15 mouse cellular contexts compared by ENCODE assay signal in genomic region chr10:61402480-61402879, GRCm38 (mm10). TPM values are rescaled to one million over a fixed set of nuclear protein-coding genes. Genes with fewer than 3 reads are reported as not detected.
DNase-seq lines count a peak whose midpoint lies in the region; ATAC-seq and TF ChIP-seq lines count a peak whose summit lies in the region.
"Had no signal": no experiment of that assay in that cellular context is flagged by ENCODE, and none has a peak within 500 bp of the region (broad histone marks: within the 10 kb centered on the region; RNA-seq: fewer than 3 reads in every experiment).

No protein-coding gene starts in this region.

- no peak overlapping the region for H3K4me2 ChIP-seq in liver, postnatal 0 days (ENCODE audit: low read depth, low read length)
- no peak overlapping the region for H3K4me2 ChIP-seq in forebrain, embryonic 16.5 days (ENCODE audit: low read length)
- H3K4me2 ChIP-seq: embryonic facial prominence, embryonic 13.5 days; forebrain, embryonic 13.5 days; limb, embryonic 15.5 days; stomach, embryonic 15.5 days had no signal

- TF ChIP-seq POLR2A in MEL (IDR thresholded peaks at IDR 0.05; ENCODE audit: control insufficient read depth in 1 of 2, insufficient read depth in 1 of 2, low read depth in 1 of 2, low read length in 2 of 2, poor library complexity in 1 of 2), result no peak

- H3K9ac ChIP-seq in liver, postnatal 0 days (replicated peaks), result no peak overlapping the region
- H3K9ac ChIP-seq in MEL (ENCODE audit: control insufficient read depth, low read depth, low read length, poor library complexity, severe bottlenecking), result no peak overlapping the region
- H3K9ac ChIP-seq in forebrain, embryonic 16.5 days (replicated peaks; ENCODE audit: low read depth, low read length), result no peak overlapping the region
- H3K9ac ChIP-seq: embryonic facial prominence, embryonic 13.5 days; forebrain, embryonic 13.5 days; limb, embryonic 15.5 days; stomach, embryonic 15.5 days had no signal

- H3K9me3 ChIP-seq in liver, postnatal 0 days (ENCODE audit: low read length), result no peaks in the 10 kb centered on the region
- H3K9me3 ChIP-seq in MEL (replicated peaks; ENCODE audit: insufficient read depth, low read length), result no peaks in the 10 kb centered on the region
- H3K9me3 ChIP-seq in forebrain, embryonic 16.5 days (ENCODE audit: control insufficient read depth, low read length), result no peaks in the 10 kb centered on the region
- H3K9me3 ChIP-seq: embryonic facial prominence, embryonic 13.5 days; forebrain, embryonic 13.5 days; limb, embryonic 15.5 days; stomach, embryonic 15.5 days had no signal

- no peaks in the 10 kb centered on the region for H3K4me1 ChIP-seq in liver, postnatal 0 days (ENCODE audit: insufficient read depth)
- no peaks in the 10 kb centered on the region for H3K4me1 ChIP-seq in MEL (ENCODE audit: control insufficient read depth in 1 of 2, insufficient read depth in 2 of 2, low read length in 2 of 2)
- no peaks in the 10 kb centered on the region for H3K4me1 ChIP-seq in forebrain, embryonic 16.5 days (replicated peaks; ENCODE audit: control insufficient read depth, insufficient read depth, low read length)
- H3K4me1 ChIP-seq: embryonic facial prominence, embryonic 13.5 days; forebrain, embryonic 13.5 days; limb, embryonic 15.5 days had no signal

- no peak for ATAC-seq in liver, postnatal 0 days
- ATAC-seq in forebrain, embryonic 16.5 days, result no peak
- ATAC-seq: forebrain, embryonic 13.5 days had no signal

- H3K27ac ChIP-seq in gastrocnemius, adult 2 months, result no peak overlapping the region
- no peak overlapping the region for H3K27ac ChIP-seq in liver, postnatal 0 days (ENCODE audit: low read depth)
- H3K27ac ChIP-seq in MEL (ENCODE audit: control insufficient read depth, low read depth, low read length), result no peak overlapping the region
- H3K27ac ChIP-seq in forebrain, embryonic 16.5 days (ENCODE audit: low read length), result no peak overlapping the region
- H3K27ac ChIP-seq: embryonic facial prominence, embryonic 13.5 days; forebrain, embryonic 13.5 days; limb, embryonic 15.5 days; stomach, embryonic 15.5 days had no signal

- TF ChIP-seq CTCF in gastrocnemius, adult 2 months (IDR thresholded peaks at IDR 0.05), result peak; percentile 30
- TF ChIP-seq CTCF in liver, postnatal 0 days (IDR thresholded peaks at IDR 0.05; ENCODE audit: low read depth), result peak; percentile 61
- TF ChIP-seq CTCF in MEL (IDR thresholded peaks at IDR 0.05 in 2 of 3, conservative IDR thresholded peaks at IDR 0.05 in 1 of 3; ENCODE audit: control insufficient read depth in 1 of 3, insufficient read depth in 1 of 3, low read depth in 2 of 3, low read length in 3 of 3, poor library complexity in 1 of 3, severe bottlenecking in 1 of 3), result peak; percentile 29 to 56 (median 53)

- no peaks in the 10 kb centered on the region for H3K27me3 ChIP-seq in liver, postnatal 0 days (ENCODE audit: insufficient read depth, low read length)
- H3K27me3 ChIP-seq in MEL (ENCODE audit: control insufficient read depth in 1 of 2, insufficient read depth in 2 of 2, low read length in 2 of 2), result no peaks in the 10 kb centered on the region
- no peaks in the 10 kb centered on the region for H3K27me3 ChIP-seq in forebrain, embryonic 16.5 days (replicated peaks; ENCODE audit: control insufficient read depth, insufficient read depth, low read length)

- no peak overlapping the region for H3K4me3 ChIP-seq in gastrocnemius, adult 2 months
- no peak overlapping the region for H3K4me3 ChIP-seq in liver, postnatal 0 days (ENCODE audit: low read depth, low read length)
- no peak overlapping the region for H3K4me3 ChIP-seq in MEL (ENCODE audit: control insufficient read depth in 1 of 2, insufficient read depth in 1 of 2, low read depth in 2 of 2, low read length in 2 of 2)
- H3K4me3 ChIP-seq in forebrain, embryonic 16.5 days (replicated peaks; ENCODE audit: low read length), result no peak overlapping the region
- H3K4me3 ChIP-seq: embryonic facial prominence, embryonic 13.5 days; forebrain, embryonic 13.5 days; limb, embryonic 15.5 days; megakaryocyte, embryonic 14.5 days; stomach, embryonic 15.5 days had no signal

- no peaks in the 10 kb centered on the region for H3K79me2 ChIP-seq in MEL (ENCODE audit: control insufficient read depth, insufficient read depth, low read length, poor library complexity)

- peak; percentile 6 for DNase-seq in gastrocnemius, adult 2 months
- DNase-seq in gastrocnemius, postnatal 36 days, result no peak
- DNase-seq in liver, postnatal 0 days, result no peak
- DNase-seq in liver (no peak), MEL (ENCODE audit: low read depth, low spot score) (peak; percentile 65)
- peak; percentile 29 for DNase-seq in naive thymus-derived CD4-positive, alpha-beta T cell, adult 2 months (ENCODE audit: low read depth)
- no peak for DNase-seq in adrenal gland, adult 8-10 months
- DNase-seq: right cerebral cortex, postnatal 14 days; thymus, postnatal 25 days had no signal

- H3K36me3 ChIP-seq in liver, postnatal 0 days (replicated peaks; ENCODE audit: insufficient read depth, low read length), result no peaks in the 10 kb centered on the region
- no peaks in the 10 kb centered on the region for H3K36me3 ChIP-seq in MEL (ENCODE audit: control insufficient read depth in 1 of 2, insufficient read depth in 2 of 2, low read length in 2 of 2)
- H3K36me3 ChIP-seq in forebrain, embryonic 16.5 days (ENCODE audit: control insufficient read depth, insufficient read depth), result no peaks in the 10 kb centered on the region
- H3K36me3 ChIP-seq: embryonic facial prominence, embryonic 13.5 days; limb, embryonic 15.5 days; stomach, embryonic 15.5 days had no signal

- peak; percentile 29 for TF ChIP-seq RAD21 in MEL (IDR thresholded peaks at IDR 0.05; ENCODE audit: low read depth, low read length)

- 58% methylated on average over 5 of the region's 5 CpGs for WGBS in liver, postnatal 0 days (ENCODE audit: insufficient replicate concordance)
- 60% methylated on average over 5 of the region's 5 CpGs for WGBS in forebrain, embryonic 16.5 days

- intact Hi-C loops in gastrocnemius, adult 2 months (cut with DNase I), result loop anchor here (5.0 kb wide), 1 partner anchor 200 kb away; no protein-coding TSS in a partner anchor
- intact Hi-C loops in gastrocnemius, postnatal 36 days (cut with DNase I), result loop anchor here (5.0 kb wide), 1 partner anchor 205 kb away; no protein-coding TSS in a partner anchor

- TF ChIP-seq EP300 in liver, postnatal 0 days (IDR thresholded peaks at IDR 0.05; ENCODE audit: low read depth), result no peak
- TF ChIP-seq EP300 in MEL (IDR thresholded peaks at IDR 0.05; ENCODE audit: low read depth in 1 of 2, low read length in 2 of 2), result no peak

TF ChIP-seq in MEL, 35 proteins besides CTCF, POLR2A, EP300 and RAD21 (continues in another document):
- TF ChIP-seq MYC (IDR thresholded peaks at IDR 0.05; ENCODE audit: low read depth, low read length), result peak; percentile 71; the same call in 1 of the 2 replicates
- TF ChIP-seq ZMIZ1 (IDR thresholded peaks at IDR 0.05; ENCODE audit: low read depth, low read length), result no peak
- TF ChIP-seq RCOR1 (IDR thresholded peaks at IDR 0.05; ENCODE audit: low read depth, low read length), result no peak
- no peak for TF ChIP-seq TBP (IDR thresholded peaks at IDR 0.05; ENCODE audit: low read depth, low read length)
- TF ChIP-seq MEF2A (IDR thresholded peaks at IDR 0.05; ENCODE audit: extremely low read depth, insufficient replicate concordance, low read depth, low read length, poor library complexity, severe bottlenecking), result no peak
- no peak for TF ChIP-seq CHD1 (IDR thresholded peaks at IDR 0.05; ENCODE audit: low read depth, low read length)
- TF ChIP-seq MAX (IDR thresholded peaks at IDR 0.05; ENCODE audit: low read length), result peak; percentile 63; the same call in 1 of the 2 replicates
- no peak for TF ChIP-seq BHLHE40 (IDR thresholded peaks at IDR 0.05; ENCODE audit: borderline replicate concordance, low read depth, low read length)
- no peak for TF ChIP-seq ELF1 (IDR thresholded peaks at IDR 0.05; ENCODE audit: low read depth, low read length)
- no peak for TF ChIP-seq TAL1 (IDR thresholded peaks at IDR 0.05; ENCODE audit: low read length)
- TF ChIP-seq SMC3 (IDR thresholded peaks at IDR 0.05; ENCODE audit: low read depth, low read length), result peak; percentile 43
- no peak for TF ChIP-seq NRF1 (IDR thresholded peaks at IDR 0.05; ENCODE audit: insufficient read depth, low read depth, low read length, poor library complexity, severe bottlenecking)
- no peak for TF ChIP-seq MAFK (IDR thresholded peaks at IDR 0.05; ENCODE audit: borderline replicate concordance, low read depth, low read length)

RNA-seq across cellular contexts. Expression of gene Nodal, which starts 15.3 kb away (rescaled TPM):
- total RNA-seq in gastrocnemius, adult 2 months (2021), result under 1 TPM in 1 of 2 experiments, not detected in 1; 0.15 TPM
- total RNA-seq in gastrocnemius, postnatal 36 days (2021), result under 1 TPM in 1 of 2 experiments, not detected in 1; 0.12 TPM
- 0.08 and 0.19 TPM in 2 replicates for polyA plus RNA-seq in liver, postnatal 0 days (2015; fragmentation: Nextera tagmentation; extraction: Ambion mirVana)
- total RNA-seq in MEL (2012; rRNA removed), result not detected in 2 replicates
- polyA plus RNA-seq in MEL (2012; ENCODE audit: insufficient read depth in 1 of 2, insufficient read length in 2 of 2, low read depth in 1 of 2, low replicate concordance in 2 of 2, missing spikeins in 1 of 2), result not detected
- polyA plus RNA-seq in forebrain, embryonic 16.5 days (2015; fragmentation: Nextera tagmentation; extraction: Ambion mirVana), result 0.10 and 0.15 TPM in 2 replicates
- not detected for total RNA-seq in adrenal gland, adult 8-10 months (2022)

RNA-seq across cellular contexts. Expression of gene Pald1, which starts 19.1 kb away (rescaled TPM):
- 1 to 10 TPM; 4.0 to 7.2 TPM for total RNA-seq in gastrocnemius, adult 2 months (2021)
- total RNA-seq in gastrocnemius, postnatal 36 days (2021), result 1 to 10 TPM; 4.4 to 4.5 TPM
- 3.7 and 3.8 TPM in 2 replicates for polyA plus RNA-seq in liver, postnatal 0 days (2015; fragmentation: Nextera tagmentation; extraction: Ambion mirVana)
- 2.9 and 3.0 TPM in 2 replicates for total RNA-seq in MEL (2012; rRNA removed)
- 1 to 10 TPM in 1 of 2 experiments, not detected in 1; 6.4 TPM for polyA plus RNA-seq in MEL (2012; ENCODE audit: insufficient read depth in 1 of 2, insufficient read length in 2 of 2, low read depth in 1 of 2, low replicate concordance in 2 of 2, missing spikeins in 1 of 2)
- polyA plus RNA-seq in forebrain, embryonic 16.5 days (2015; fragmentation: Nextera tagmentation; extraction: Ambion mirVana), result 17.1 and 18.0 TPM in 2 replicates
- 10 to 100 TPM; 13.2 to 24.9 (median 19.0) TPM for total RNA-seq in adrenal gland, adult 8-10 months (2022)

RNA-seq across cellular contexts. Expression of gene Eif4ebp2, which starts 50.0 kb away (rescaled TPM):
- total RNA-seq in gastrocnemius, adult 2 months (2021), result 100 to 1,000 TPM; 117 to 161 TPM
- total RNA-seq in gastrocnemius, postnatal 36 days (2021), result 100 to 1,000 TPM; 115 to 116 TPM
- polyA plus RNA-seq in liver, postnatal 0 days (2015; fragmentation: Nextera tagmentation; extraction: Ambion mirVana), result 43.6 and 46.4 TPM in 2 replicates
- 17.0 and 17.1 TPM in 2 replicates for total RNA-seq in MEL (2012; rRNA removed)
- polyA plus RNA-seq in MEL (2012; ENCODE audit: insufficient read depth in 1 of 2, insufficient read length in 2 of 2, low read depth in 1 of 2, low replicate concordance in 2 of 2, missing spikeins in 1 of 2), result 100 to 1,000 TPM in 1 of 2 experiments, 10 to 100 TPM in 1; 52.9 to 186 TPM
- 78.2 and 88.4 TPM in 2 replicates for polyA plus RNA-seq in forebrain, embryonic 16.5 days (2015; fragmentation: Nextera tagmentation; extraction: Ambion mirVana)
- total RNA-seq in adrenal gland, adult 8-10 months (2022), result 100 to 1,000 TPM in 1 of 4 experiments, 10 to 100 TPM in 3; 82.0 to 113 (median 91.2) TPM

Comparison
In these comparisons a context has a peak if more than half of its experiments do, and no peak if none do; other contexts are left out.
1. DNase-seq: peak in gastrocnemius, adult 2 months (single experiment), MEL (single experiment) and naive thymus-derived CD4-positive, alpha-beta T cell, adult 2 months (single experiment); none in gastrocnemius, postnatal 36 days (0 of 2), liver, postnatal 0 days (single experiment), liver (single experiment) and adrenal gland, adult 8-10 months (single experiment).
2. Peak in every context shown above with its lines, with median percentiles within 50 percentile points of each other: CTCF ChIP-seq.